Mouse (Mus musculus): ENCODE results near the gene Srpx. TPM values are rescaled to one million over a fixed set of nuclear protein-coding genes. Genes with fewer than 3 reads are reported as not detected.

Srpx gene
- polyA plus RNA-seq (2017; shearing (Covaris generic)): not detected

- ATAC-seq: no peak
Observed at GRCm38 (mm10) chrX:10117065-10117719, at the start of gene Srpx. Srpx (minus strand) TSS chrX:10117709.

GRCm38 (mm10) chrX:10152390-10152789 is 34.9 kb upstream of the Srpx start:
- no peak for ATAC-seq

- ATAC-seq: no peak
Observed at GRCm38 (mm10) chrX:10115780-10116179, 1.7 kb downstream of the Srpx start.

GRCm38 (mm10) chrX:10110736-10111135 is 6.8 kb downstream of the Srpx start:
- no peak for ATAC-seq

- no peak for ATAC-seq
Observed at GRCm38 (mm10) chrX:10108558-10108957, 9.0 kb downstream of the Srpx start.

GRCm38 (mm10) chrX:10105475-10105874 is 12.0 kb downstream of the Srpx start:
- ATAC-seq: no peak

- ATAC-seq: no peak
Observed at GRCm38 (mm10) chrX:10102739-10103138, 14.8 kb downstream of the Srpx start.

GRCm38 (mm10) chrX:10095797-10096196 is 21.7 kb downstream of the Srpx start:
- ATAC-seq: no peak

- ATAC-seq: no peak
Observed at GRCm38 (mm10) chrX:10080385-10080784, 37.1 kb downstream of the Srpx start.

- ATAC-seq: no peak
Observed at GRCm38 (mm10) chrX:10079981-10080380, 37.5 kb downstream of the Srpx start.

- ATAC-seq: no peak
Observed at GRCm38 (mm10) chrX:10073966-10074365, 43.5 kb downstream of the Srpx start.

- ATAC-seq: no peak
Observed at GRCm38 (mm10) chrX:10071529-10071928, 46.0 kb downstream of the Srpx start.

- ATAC-seq: no peak
Observed at GRCm38 (mm10) chrX:10070689-10071088, 46.8 kb downstream of the Srpx start.

GRCm38 (mm10) chrX:10069405-10069804 is 48.1 kb downstream of the Srpx start:
- ATAC-seq: no peak

- no peak for ATAC-seq
Observed at GRCm38 (mm10) chrX:10063781-10064180, 53.7 kb downstream of the Srpx start.

GRCm38 (mm10) chrX:10063361-10063760 is 54.1 kb downstream of the Srpx start:
- ATAC-seq: no peak

GRCm38 (mm10) chrX:10062201-10062600 is 55.3 kb downstream of the Srpx start:
- no peak for ATAC-seq

GRCm38 (mm10) chrX:10034666-10035065 is 82.8 kb downstream of the Srpx start:
- no peak for ATAC-seq

- ATAC-seq: no peak
Observed at GRCm38 (mm10) chrX:10010202-10010601, 107.3 kb downstream of the Srpx start.

GRCm38 (mm10) chrX:10007675-10008270 is 109.7 kb downstream of the Srpx start:
- no peak for ATAC-seq

- no peak for ATAC-seq
Observed at GRCm38 (mm10) chrX:10005946-10006345, 111.6 kb downstream of the Srpx start.

GRCm38 (mm10) chrX:10000718-10001117 is 116.8 kb downstream of the Srpx start:
- no peak for ATAC-seq
